Mouse (Mus musculus): ENCODE results near the gene Rars. TPM values are rescaled to one million over a fixed set of nuclear protein-coding genes. Genes with fewer than 3 reads are reported as not detected.
A peak's percentile ranks its signal among the peaks of the same experiment; 100 is the strongest.

Gene Rars
- 38.1 and 39.9 TPM in 2 replicates for polyA plus RNA-seq (2012; rRNA removed)

DNA sequence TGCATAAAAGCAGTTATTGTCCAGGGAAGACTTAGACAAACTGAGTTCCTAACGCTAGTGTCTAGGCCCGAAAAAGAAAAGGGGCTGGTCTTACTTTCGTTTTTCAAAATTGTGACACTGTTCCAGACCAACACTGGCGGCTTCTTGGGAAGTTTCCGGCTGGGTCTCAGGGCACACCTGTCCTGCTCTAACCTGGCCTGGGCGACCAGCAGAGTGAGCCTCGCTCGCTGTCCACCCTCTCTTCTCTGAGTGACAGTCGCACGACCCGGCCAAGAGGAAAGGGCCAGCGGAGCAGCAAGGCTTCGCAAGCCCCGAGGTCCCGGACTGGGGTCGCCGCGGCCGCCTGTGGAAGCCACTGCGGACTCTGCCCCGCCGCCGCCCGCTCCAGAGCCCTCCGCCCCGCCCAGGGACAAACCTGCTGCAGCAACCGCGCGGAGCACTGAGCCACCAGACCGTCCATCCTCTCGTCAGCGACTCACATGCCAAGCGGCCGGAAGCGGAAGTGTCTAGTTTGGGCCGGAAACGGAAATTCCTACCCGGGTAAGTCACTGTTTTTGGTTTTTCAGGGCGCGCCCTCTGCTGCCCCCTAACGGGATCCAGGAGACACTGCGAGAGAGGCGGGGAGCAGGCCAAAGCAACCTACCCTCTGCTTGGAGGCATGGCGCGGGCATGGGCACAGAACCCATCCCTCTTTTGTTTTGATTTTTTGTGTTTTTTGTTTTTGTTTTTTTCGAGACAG, at the start of gene Rars:
Rars (minus strand) TSS at position 485 of the 739 bp plus-strand sequence.
- no peak within 1 kb of the TSS for H3K27ac ChIP-seq (ENCODE audit: insufficient read depth, low read length)
- peaks cover 2% of the 10 kb centered on the region; the same call in 1 of the 2 replicates for H3K4me1 ChIP-seq (ENCODE audit: control insufficient read depth, insufficient read depth, low read length)
- TF ChIP-seq POLR2A (IDR thresholded peaks at IDR 0.05; ENCODE audit: extremely low read depth, insufficient read depth, low read length) (peak; percentile 71; the same call in 1 of the 2 replicates), CTCF (IDR thresholded peaks at IDR 0.05; ENCODE audit: extremely low read depth, insufficient read depth, low read length) (peak; percentile 67)
- peak within 1 kb of the TSS; percentile 76 for H3K4me3 ChIP-seq (ENCODE audit: insufficient read depth, low read length)

DNA sequence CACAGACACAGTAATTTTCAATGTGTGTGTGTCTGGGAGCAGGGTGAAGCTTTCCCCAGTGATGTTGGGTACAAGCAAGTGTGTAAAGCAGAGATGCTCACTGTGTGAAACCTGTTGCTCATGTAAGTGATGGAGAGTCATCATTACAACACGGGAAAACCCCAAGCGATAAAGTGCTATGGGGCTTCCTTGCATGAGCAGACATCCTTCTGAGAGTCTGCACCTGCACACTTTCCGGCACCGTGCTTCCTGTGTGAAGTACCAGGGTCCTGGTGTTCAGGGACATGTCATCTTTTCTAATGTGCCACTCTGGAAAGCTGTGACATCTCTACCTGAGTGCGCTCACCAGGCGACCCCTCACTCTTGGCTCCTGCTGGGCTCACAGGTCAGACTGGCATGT, 48.5 kb upstream of the Rars start:
- TF ChIP-seq CTCF (IDR thresholded peaks at IDR 0.05; ENCODE audit: extremely low read depth, insufficient read depth, low read length) (no peak), POLR2A (IDR thresholded peaks at IDR 0.05; ENCODE audit: extremely low read depth, insufficient read depth, low read length) (no peak)
- Histone ChIP-seq H3K4me3 (ENCODE audit: insufficient read depth, low read length) (no peak overlapping the region), H3K4me1 (ENCODE audit: control insufficient read depth, insufficient read depth, low read length) (no peaks in the 10 kb centered on the region), H3K27ac (ENCODE audit: insufficient read depth, low read length) (no peak overlapping the region)

DNA sequence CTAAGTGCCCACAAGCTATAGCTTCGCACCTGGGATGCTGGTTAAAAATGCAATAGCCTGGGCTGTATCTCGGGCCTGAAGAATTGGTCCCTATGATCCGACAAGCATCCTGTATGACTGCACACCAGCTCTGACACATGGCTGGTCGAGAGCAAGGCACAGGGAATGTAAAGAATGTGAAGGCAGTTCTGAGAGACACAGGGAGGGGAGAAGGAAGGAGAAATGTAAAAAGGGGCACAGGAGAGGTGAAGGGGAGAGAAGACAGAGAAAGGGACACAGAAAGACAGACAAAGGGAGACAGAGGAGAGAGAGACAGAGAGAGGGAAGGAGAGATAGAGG, 44.2 kb upstream of the Rars start:
- Histone ChIP-seq H3K4me3 (ENCODE audit: insufficient read depth, low read length) (no peak overlapping the region), H3K4me1 (ENCODE audit: control insufficient read depth, insufficient read depth, low read length) (peaks cover 1% of the 10 kb centered on the region; the same call in 1 of the 2 replicates)
- TF ChIP-seq POLR2A (IDR thresholded peaks at IDR 0.05; ENCODE audit: extremely low read depth, insufficient read depth, low read length) (no peak), CTCF (IDR thresholded peaks at IDR 0.05; ENCODE audit: extremely low read depth, insufficient read depth, low read length) (no peak)

DNA sequence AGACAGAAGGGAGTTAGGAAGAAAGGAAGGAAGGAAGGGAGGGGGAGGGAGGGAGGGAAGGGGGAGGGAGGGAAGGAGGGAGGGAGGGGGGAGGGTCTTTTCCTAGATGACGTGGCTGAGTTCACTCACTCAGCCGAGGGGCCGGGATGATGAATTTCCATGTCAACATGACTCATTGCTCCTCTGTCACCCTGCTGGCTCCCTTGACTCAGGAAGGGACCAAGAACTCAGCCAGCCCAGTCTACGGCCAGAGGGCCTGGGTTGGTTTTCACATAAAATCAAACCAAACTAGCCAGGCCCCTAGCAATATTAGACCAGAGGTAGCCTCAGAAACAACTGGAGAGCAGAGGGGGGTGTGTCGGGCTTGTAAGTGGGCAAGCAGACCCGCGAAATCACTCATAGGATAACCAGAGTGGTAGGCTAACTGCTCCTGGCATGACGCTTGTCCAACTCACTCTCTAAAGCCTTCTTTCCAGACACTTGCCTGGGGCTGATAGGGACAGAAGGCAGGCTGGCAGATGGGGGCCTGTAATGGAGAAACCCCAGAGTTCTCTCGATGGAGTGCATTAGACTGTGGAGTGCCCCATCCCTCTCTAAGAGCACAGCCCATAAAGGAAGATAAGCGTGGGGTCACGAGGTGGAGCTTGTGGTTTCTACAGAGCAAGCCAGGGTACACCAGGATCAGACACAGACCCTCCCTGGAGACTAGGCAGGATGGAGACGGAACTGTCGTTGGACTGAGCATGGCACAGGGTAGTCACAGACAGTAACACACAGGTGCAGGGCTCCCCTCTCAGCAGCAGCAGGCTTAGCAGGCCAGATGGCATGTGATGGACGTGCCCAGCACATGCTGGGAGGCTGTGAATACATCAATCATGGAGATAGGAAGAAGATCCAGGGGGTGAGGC, 43.6 kb upstream of the Rars start:
- H3K4me3 ChIP-seq (ENCODE audit: insufficient read depth, low read length): no peak overlapping the region
- TF ChIP-seq POLR2A (IDR thresholded peaks at IDR 0.05; ENCODE audit: extremely low read depth, insufficient read depth, low read length) (no peak), CTCF (IDR thresholded peaks at IDR 0.05; ENCODE audit: extremely low read depth, insufficient read depth, low read length) (no peak)
- H3K27ac ChIP-seq (ENCODE audit: insufficient read depth, low read length): no peak overlapping the region
- H3K4me1 ChIP-seq (ENCODE audit: control insufficient read depth, insufficient read depth, low read length): peaks cover 1% of the 10 kb centered on the region; the same call in 1 of the 2 replicates

More for the DNA sequence above, 44.2 kb upstream of the Rars start:
- no peak overlapping the region for H3K27ac ChIP-seq (ENCODE audit: insufficient read depth, low read length)

DNA sequence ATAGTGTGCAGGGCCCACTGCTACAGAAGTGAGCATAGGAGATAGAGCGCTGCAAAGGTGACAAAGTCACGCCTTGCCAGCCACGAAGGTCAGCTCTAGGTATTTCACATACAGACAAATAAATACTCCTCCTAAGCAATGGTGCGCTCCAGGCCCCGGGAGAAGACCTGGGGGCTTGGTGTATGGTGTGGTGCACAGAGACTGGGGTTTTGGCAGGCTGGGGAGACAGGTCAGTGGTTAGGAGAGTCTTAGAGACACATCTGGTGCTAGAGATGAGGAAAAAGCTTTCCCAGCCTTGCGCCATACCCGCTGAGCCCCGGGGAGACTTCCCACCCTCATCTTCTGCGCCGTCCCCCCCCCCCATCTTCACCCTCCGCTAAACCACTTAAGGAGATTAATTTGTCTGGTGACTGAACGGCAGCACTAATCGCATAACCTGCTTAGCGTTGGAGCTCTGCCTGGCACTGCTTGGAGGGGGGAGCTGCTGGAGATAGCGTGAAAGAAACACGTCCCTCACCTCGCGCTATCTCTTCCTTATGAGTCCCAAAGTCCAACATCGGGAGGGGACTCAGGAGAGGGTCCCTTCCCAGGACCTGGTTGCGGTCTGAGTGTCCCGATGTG, 39.4 kb upstream of the Rars start:
- TF ChIP-seq CTCF (IDR thresholded peaks at IDR 0.05; ENCODE audit: extremely low read depth, insufficient read depth, low read length) (no peak), POLR2A (IDR thresholded peaks at IDR 0.05; ENCODE audit: extremely low read depth, insufficient read depth, low read length) (no peak)
- no peak overlapping the region for H3K4me3 ChIP-seq (ENCODE audit: insufficient read depth, low read length)
- H3K4me1 ChIP-seq (ENCODE audit: control insufficient read depth, insufficient read depth, low read length): peaks cover 1% of the 10 kb centered on the region; the same call in 1 of the 2 replicates
- no peak overlapping the region for H3K27ac ChIP-seq (ENCODE audit: insufficient read depth, low read length)

DNA sequence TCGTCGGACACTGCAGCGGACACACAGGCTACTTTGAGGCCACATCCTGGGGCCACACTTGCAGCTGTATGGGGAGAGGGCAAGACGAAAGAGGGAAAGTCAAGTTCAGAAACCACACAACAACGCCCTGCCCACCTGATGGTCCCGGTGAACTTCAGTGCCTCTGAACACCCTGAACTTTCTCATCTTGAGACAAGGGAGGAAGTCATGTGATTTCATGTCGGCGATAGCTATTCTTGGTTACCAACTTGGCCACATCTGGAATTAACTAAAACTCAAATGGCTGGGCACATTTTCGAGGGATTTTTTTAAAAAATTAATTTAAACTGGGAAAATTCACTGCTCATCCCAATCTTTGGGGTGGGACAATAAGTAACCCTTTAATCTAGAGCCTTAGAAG, 36.7 kb upstream of the Rars start:
- Histone ChIP-seq H3K4me3 (ENCODE audit: insufficient read depth, low read length) (no peak overlapping the region), H3K27ac (ENCODE audit: insufficient read depth, low read length) (no peak overlapping the region), H3K4me1 (ENCODE audit: control insufficient read depth, insufficient read depth, low read length) (peaks cover 1% of the 10 kb centered on the region; the same call in 1 of the 2 replicates)
- TF ChIP-seq CTCF (IDR thresholded peaks at IDR 0.05; ENCODE audit: extremely low read depth, insufficient read depth, low read length): no peak
- TF ChIP-seq POLR2A (IDR thresholded peaks at IDR 0.05; ENCODE audit: extremely low read depth, insufficient read depth, low read length): no peak

DNA sequence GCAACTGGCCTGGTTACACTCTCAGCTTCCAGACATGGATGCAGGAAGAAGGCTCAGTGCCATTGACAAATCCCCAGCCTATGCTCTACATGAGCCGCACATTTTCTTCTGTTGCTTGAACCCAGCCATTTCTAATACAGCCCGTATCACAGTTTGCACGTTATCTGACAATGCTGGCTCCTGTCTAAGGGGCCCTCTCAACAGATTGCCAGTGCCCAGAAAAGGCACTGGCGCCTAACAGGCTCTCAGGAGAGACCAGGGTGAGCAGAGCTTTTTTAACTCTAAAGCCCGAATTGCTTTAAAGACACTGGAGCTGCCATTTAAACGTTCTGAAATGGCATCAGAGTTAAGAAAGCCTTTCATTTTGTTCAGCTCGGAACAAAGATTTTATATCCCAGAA, 31.8 kb upstream of the Rars start:
- no peak overlapping the region for H3K4me3 ChIP-seq (ENCODE audit: insufficient read depth, low read length)
- no peak for TF ChIP-seq CTCF (IDR thresholded peaks at IDR 0.05; ENCODE audit: extremely low read depth, insufficient read depth, low read length)
- TF ChIP-seq POLR2A (IDR thresholded peaks at IDR 0.05; ENCODE audit: extremely low read depth, insufficient read depth, low read length): no peak
- no peak overlapping the region for H3K27ac ChIP-seq (ENCODE audit: insufficient read depth, low read length)
- peaks cover 8% of the 10 kb centered on the region for H3K4me1 ChIP-seq (ENCODE audit: control insufficient read depth, insufficient read depth, low read length)

DNA sequence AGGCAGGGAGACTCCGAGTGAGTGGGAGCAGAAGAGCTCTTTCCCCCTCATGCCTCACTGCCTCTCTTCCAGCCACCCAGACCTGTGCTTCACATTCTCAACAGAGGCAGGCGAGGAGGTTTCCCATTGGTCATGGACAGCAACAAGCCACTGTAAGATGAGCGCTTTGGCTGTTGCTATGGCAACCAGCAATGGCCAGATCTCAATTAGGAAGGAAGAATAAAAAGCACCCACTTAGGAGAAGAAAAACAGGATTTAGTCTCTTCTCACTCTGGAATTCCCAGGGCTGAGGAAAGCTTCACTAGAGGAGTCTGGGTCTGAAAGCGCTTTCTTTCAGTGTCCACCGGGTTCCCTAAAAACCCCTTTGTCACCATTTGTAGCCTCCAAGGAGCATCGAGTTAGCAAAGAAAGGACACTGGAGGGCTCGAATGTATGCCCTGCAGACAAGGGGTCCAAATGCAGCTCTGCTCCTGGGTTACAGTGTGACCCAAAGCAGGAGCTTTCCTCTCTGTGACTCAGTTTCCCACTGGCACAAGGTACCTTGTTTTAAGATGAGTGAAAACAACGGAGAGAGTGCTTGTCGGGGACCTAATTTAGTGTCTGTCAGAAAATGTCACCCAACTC, 30.8 kb upstream of the Rars start:
- peaks cover 8% of the 10 kb centered on the region for H3K4me1 ChIP-seq (ENCODE audit: control insufficient read depth, insufficient read depth, low read length)
- TF ChIP-seq CTCF (IDR thresholded peaks at IDR 0.05; ENCODE audit: extremely low read depth, insufficient read depth, low read length): no peak
- TF ChIP-seq POLR2A (IDR thresholded peaks at IDR 0.05; ENCODE audit: extremely low read depth, insufficient read depth, low read length): peak; percentile 63; the same call in 1 of the 2 replicates
- no peak overlapping the region for H3K4me3 ChIP-seq (ENCODE audit: insufficient read depth, low read length)
- peak overlapping the region; percentile 10; the same call in 1 of the 2 replicates for H3K27ac ChIP-seq (ENCODE audit: insufficient read depth, low read length)

DNA sequence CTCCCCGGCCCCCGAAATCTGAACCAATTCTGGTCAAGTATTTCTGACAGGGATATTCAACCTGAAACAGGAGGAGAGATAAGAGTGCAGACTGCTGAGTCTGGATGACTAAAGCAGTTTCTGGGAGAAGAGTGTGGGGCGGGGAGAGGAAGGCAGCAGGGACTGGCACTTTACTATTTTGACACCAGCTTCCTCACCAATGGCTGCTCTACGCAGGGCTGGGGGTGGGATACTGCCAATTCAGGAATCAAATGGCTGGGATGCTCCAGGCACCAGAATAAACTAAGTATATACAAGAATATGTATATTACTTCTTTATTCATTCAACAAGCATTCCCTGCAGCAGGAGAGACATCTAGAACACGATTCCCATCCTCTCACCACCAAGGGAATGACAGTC, 29.3 kb upstream of the Rars start:
- peaks cover 8% of the 10 kb centered on the region for H3K4me1 ChIP-seq (ENCODE audit: control insufficient read depth, insufficient read depth, low read length)
- no peak overlapping the region for H3K4me3 ChIP-seq (ENCODE audit: insufficient read depth, low read length)
- H3K27ac ChIP-seq (ENCODE audit: insufficient read depth, low read length): no peak overlapping the region
- TF ChIP-seq POLR2A (IDR thresholded peaks at IDR 0.05; ENCODE audit: extremely low read depth, insufficient read depth, low read length) (no peak), CTCF (IDR thresholded peaks at IDR 0.05; ENCODE audit: extremely low read depth, insufficient read depth, low read length) (no peak)
